Mouse (Mus musculus): ENCODE measurements around the gene Tmc1. TPM values are rescaled to one million over a fixed set of nuclear protein-coding genes. Genes with fewer than 3 reads are reported as not detected.

Tmc1 gene
- total and polyA plus RNA-seq, 3 experiments, result 0.14 TPM; not detected in 2

GRCm38 (mm10) chr19:20944446-20944845 lies 9.6 kb downstream of the Tmc1 start:
- H3K27ac ChIP-seq, result no peak overlapping the region
- no peaks in the 10 kb centered on the region for H3K79me2 ChIP-seq (replicated peaks; ENCODE audit: control insufficient read depth, insufficient read depth, low read length)
- 55% methylated on average over 4 of the region's 4 CpGs for WGBS
- H3K4me1 ChIP-seq (ENCODE audit: control insufficient read depth, insufficient read depth, low read length), result no peaks in the 10 kb centered on the region
- H3K27me3 ChIP-seq (ENCODE audit: control insufficient read depth, insufficient read depth, low read length), result no peaks in the 10 kb centered on the region
- H3K9ac ChIP-seq (ENCODE audit: low read depth, low read length), result no peak overlapping the region
- no peak overlapping the region for H3K4me3 ChIP-seq
- intact Hi-C loops (cut with DNase I), result no loop called here
- DNase-seq, result no peak
- no peak for TF ChIP-seq CTCF (IDR thresholded peaks at IDR 0.05)
- TF ChIP-seq EP300 (IDR thresholded peaks at IDR 0.05; ENCODE audit: insufficient read depth, low read depth, low read length), result no peak
- H3K36me3 ChIP-seq (ENCODE audit: control insufficient read depth, insufficient read depth, low read length), result no peaks in the 10 kb centered on the region

DNA sequence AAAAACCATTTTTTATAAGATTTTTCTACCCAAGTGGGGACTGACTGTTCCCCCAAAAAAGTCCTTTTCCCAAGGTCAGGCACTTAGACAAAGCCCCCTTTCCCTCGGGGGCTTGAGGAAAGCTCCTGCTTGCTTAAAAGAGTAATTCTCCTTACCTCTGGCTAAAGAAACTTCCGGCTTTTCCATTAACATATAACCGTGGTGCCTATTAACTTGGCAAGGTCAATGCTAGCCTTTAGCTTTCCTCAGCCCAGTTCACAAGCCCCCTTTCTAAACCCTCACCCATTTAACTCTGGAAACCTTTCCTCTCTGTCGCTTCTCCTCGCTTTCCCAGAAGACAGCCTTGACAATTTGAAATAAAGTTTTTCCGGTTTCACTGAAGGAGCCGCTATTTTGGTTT lies 29.7 kb downstream of the Tmc1 start:
- WGBS, result 46% methylated on average over 7 of the region's 7 CpGs
- no peaks in the 10 kb centered on the region for H3K4me1 ChIP-seq (ENCODE audit: control insufficient read depth, insufficient read depth, low read length)
- no peaks in the 10 kb centered on the region for H3K27me3 ChIP-seq (ENCODE audit: control insufficient read depth, insufficient read depth, low read length)
- no peaks in the 10 kb centered on the region for H3K36me3 ChIP-seq (ENCODE audit: control insufficient read depth, insufficient read depth, low read length)
- no peak overlapping the region for H3K9ac ChIP-seq (ENCODE audit: low read depth, low read length)
- DNase-seq, result no peak
- TF ChIP-seq EP300 (IDR thresholded peaks at IDR 0.05; ENCODE audit: insufficient read depth, low read depth, low read length), result no peak
- no peak for TF ChIP-seq POLR2A (IDR thresholded peaks at IDR 0.05; ENCODE audit: insufficient read depth, low read depth, low read length)
- TF ChIP-seq CTCF (IDR thresholded peaks at IDR 0.05), result no peak
- no peak overlapping the region for H3K4me3 ChIP-seq
- no peak overlapping the region for H3K27ac ChIP-seq
- intact Hi-C loops (cut with DNase I), result no loop called here
- H3K79me2 ChIP-seq (replicated peaks; ENCODE audit: control insufficient read depth, insufficient read depth, low read length), result no peaks in the 10 kb centered on the region

- Histone ChIP-seq H3K9ac (ENCODE audit: low read depth, low read length) (no peak overlapping the region), H3K79me2 (replicated peaks; ENCODE audit: control insufficient read depth, insufficient read depth, low read length) (no peaks in the 10 kb centered on the region), H3K4me1 (ENCODE audit: control insufficient read depth, insufficient read depth, low read length) (no peaks in the 10 kb centered on the region), H3K36me3 (ENCODE audit: control insufficient read depth, insufficient read depth, low read length) (no peaks in the 10 kb centered on the region), H3K4me3 (no peak overlapping the region), H3K27me3 (ENCODE audit: control insufficient read depth, insufficient read depth, low read length) (no peaks in the 10 kb centered on the region), H3K27ac (no peak overlapping the region)
- intact Hi-C loops (cut with DNase I), result no loop called here
- no peak for DNase-seq
- TF ChIP-seq POLR2A (IDR thresholded peaks at IDR 0.05; ENCODE audit: insufficient read depth, low read depth, low read length) (no peak), CTCF (IDR thresholded peaks at IDR 0.05) (no peak), EP300 (IDR thresholded peaks at IDR 0.05; ENCODE audit: insufficient read depth, low read depth, low read length) (no peak)
- WGBS, result 13% methylated on average over 10 of the region's 10 CpGs
Measured at GRCm38 (mm10) chr19:20923336-20924211, 30.4 kb downstream of the Tmc1 start.

- intact Hi-C loops (cut with DNase I), result no loop called here
- no peak for TF ChIP-seq CTCF (IDR thresholded peaks at IDR 0.05)
- TF ChIP-seq EP300 (IDR thresholded peaks at IDR 0.05; ENCODE audit: insufficient read depth, low read depth, low read length), result no peak
- no peak for TF ChIP-seq POLR2A (IDR thresholded peaks at IDR 0.05; ENCODE audit: insufficient read depth, low read depth, low read length)
- no peaks in the 10 kb centered on the region for H3K27me3 ChIP-seq (ENCODE audit: control insufficient read depth, insufficient read depth, low read length)
- no peak for DNase-seq
- no peak overlapping the region for H3K4me3 ChIP-seq
- H3K36me3 ChIP-seq (ENCODE audit: control insufficient read depth, insufficient read depth, low read length), result no peaks in the 10 kb centered on the region
- no peak overlapping the region for H3K9ac ChIP-seq (ENCODE audit: low read depth, low read length)
- H3K27ac ChIP-seq, result no peak overlapping the region
- no peaks in the 10 kb centered on the region for H3K79me2 ChIP-seq (replicated peaks; ENCODE audit: control insufficient read depth, insufficient read depth, low read length)
- H3K4me1 ChIP-seq (ENCODE audit: control insufficient read depth, insufficient read depth, low read length), result no peaks in the 10 kb centered on the region
- WGBS, result 86% methylated on average over 4 of the region's 4 CpGs
Measured at GRCm38 (mm10) chr19:20918241-20918640, 35.8 kb downstream of the Tmc1 start.

DNA sequence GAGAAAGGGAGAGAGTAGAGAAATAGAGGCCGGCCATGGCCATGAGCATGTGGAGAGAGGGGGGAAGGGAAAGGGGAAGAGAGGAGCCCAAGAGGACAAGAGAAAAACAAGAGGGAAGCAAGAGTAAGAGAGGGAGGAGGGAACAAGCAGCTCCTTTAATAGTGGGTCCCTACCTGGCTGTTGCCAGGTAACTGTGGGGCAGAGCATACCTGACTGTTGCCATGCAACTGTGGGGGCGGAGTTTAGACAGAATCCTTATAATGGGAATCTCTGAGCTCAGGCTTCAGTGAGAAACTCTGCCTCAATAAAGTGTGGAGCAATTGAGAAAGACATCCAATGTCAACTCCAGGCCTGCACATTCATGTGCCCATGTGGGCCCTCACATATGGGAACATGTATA lies 38.9 kb downstream of the Tmc1 start:
- no peak overlapping the region for H3K9ac ChIP-seq (ENCODE audit: low read depth, low read length)
- no peak overlapping the region for H3K4me3 ChIP-seq
- H3K36me3 ChIP-seq (ENCODE audit: control insufficient read depth, insufficient read depth, low read length), result no peaks in the 10 kb centered on the region
- TF ChIP-seq CTCF (IDR thresholded peaks at IDR 0.05) (no peak), EP300 (IDR thresholded peaks at IDR 0.05; ENCODE audit: insufficient read depth, low read depth, low read length) (no peak), POLR2A (IDR thresholded peaks at IDR 0.05; ENCODE audit: insufficient read depth, low read depth, low read length) (no peak)
- no peaks in the 10 kb centered on the region for H3K27me3 ChIP-seq (ENCODE audit: control insufficient read depth, insufficient read depth, low read length)
- H3K27ac ChIP-seq, result no peak overlapping the region
- intact Hi-C loops (cut with DNase I), result no loop called here
- no peak for DNase-seq
- 83% methylated on average over 2 of the region's 2 CpGs for WGBS
- no peaks in the 10 kb centered on the region for H3K79me2 ChIP-seq (replicated peaks; ENCODE audit: control insufficient read depth, insufficient read depth, low read length)
- H3K4me1 ChIP-seq (ENCODE audit: control insufficient read depth, insufficient read depth, low read length), result no peaks in the 10 kb centered on the region

DNA sequence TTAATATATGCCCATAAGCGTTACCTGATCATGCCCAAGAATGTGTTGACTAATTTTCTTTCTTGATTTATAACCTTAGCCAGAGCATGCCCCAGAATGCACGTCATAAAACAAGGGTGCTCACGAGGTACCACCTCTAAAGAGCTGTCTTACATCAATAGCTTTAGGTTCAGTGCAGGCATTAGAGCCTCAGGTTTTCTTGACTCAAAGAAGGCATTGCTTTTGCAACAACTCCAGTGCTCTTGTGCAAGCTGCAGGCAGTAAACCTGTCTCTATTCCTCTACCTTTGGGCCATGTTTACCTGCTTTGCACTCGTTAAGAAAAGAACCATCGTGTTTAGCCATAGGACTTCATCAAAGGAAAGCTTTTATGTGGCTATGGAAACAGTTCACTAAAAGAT lies 43.6 kb downstream of the Tmc1 start:
- no peak for TF ChIP-seq EP300 (IDR thresholded peaks at IDR 0.05; ENCODE audit: insufficient read depth, low read depth, low read length)
- no peak for TF ChIP-seq POLR2A (IDR thresholded peaks at IDR 0.05; ENCODE audit: insufficient read depth, low read depth, low read length)
- TF ChIP-seq CTCF (IDR thresholded peaks at IDR 0.05), result no peak
- intact Hi-C loops (cut with DNase I), result no loop called here
- Histone ChIP-seq H3K27ac (no peak overlapping the region), H3K27me3 (ENCODE audit: control insufficient read depth, insufficient read depth, low read length) (no peaks in the 10 kb centered on the region), H3K79me2 (replicated peaks; ENCODE audit: control insufficient read depth, insufficient read depth, low read length) (no peaks in the 10 kb centered on the region), H3K36me3 (ENCODE audit: control insufficient read depth, insufficient read depth, low read length) (no peaks in the 10 kb centered on the region), H3K4me3 (no peak overlapping the region), H3K4me1 (ENCODE audit: control insufficient read depth, insufficient read depth, low read length) (no peaks in the 10 kb centered on the region), H3K9ac (ENCODE audit: low read depth, low read length) (no peak overlapping the region)
- no peak for DNase-seq
- 75% methylated on average over 5 of the region's 5 CpGs for WGBS
